Mouse (Mus musculus) thymus, postnatal 10 days (tissue): Measurements from ENCODE around the gene Vamp1.

ENCODE experiments used
- DNase-seq, 2 experiments: peaks; one replicate each; pipeline ENCODE4 v3.0.0; 2021; ENCODE audit warnings: low spot score in 2 of 2

Gene Vamp1

DNA sequence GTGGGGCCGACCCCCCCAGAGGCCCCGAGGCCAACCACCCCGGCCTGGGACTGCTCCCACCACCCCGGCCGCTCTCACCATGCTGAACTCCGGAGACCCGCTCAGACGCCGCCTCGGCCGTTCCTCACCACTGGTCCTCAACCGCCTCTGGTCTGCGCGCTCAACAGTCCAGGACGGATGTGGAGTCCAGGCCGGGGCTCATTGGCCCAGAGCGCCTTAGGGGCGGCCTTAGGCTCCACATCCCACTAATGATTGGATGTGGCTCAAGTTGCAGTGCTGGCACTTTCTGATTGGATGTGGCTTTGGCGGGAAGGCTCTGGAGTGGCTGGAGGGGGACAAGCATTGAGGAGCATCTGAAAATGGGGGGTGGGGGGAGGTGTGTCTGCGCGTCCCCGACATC is 70.5 kb downstream of the Vamp1 start, which contains the start of gene Tuba3a:
Gene Tuba3a, minus strand, starts transcription at position 153 of the 400 bp plus-strand sequence.
- no peak for DNase-seq

DNA sequence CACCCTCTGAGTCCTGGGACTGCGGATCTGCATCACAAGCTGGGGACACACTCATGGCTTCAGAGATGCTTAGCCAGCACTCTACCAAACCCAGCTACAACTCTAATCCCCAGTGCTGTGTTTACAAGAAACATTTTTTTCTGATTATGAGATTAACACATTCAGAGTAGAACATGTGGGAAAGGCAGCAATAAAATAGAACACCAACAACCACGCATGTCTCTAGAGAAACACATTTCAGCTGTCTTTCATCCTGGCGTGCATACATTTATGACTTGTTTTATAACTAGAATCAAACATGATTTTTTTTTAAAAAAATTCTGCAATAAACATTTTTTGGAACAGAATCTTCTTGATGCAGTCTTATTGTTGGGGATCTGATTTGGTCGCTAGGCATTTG is 71.6 kb downstream of the Vamp1 start:
- DNase-seq = no peak

DNA sequence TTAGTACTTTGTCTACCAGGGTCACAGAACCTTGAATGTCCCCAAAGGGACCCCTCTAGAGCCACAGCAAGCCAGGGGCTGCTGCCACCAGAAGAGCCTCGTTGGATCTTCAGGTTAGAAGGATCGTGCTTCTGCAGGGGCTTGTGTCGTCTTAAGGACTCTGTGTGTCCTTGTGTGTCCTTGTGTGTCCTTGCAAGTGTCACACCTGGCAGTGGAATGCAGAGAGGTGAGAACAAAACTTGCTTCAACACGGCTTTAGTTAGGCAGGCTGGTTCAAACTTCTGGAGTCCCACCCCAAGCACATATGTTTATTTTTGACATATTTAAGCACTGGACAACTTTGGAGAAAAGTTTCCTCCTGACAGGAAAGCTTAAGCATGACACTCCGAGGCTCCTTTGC is 73.4 kb downstream of the Vamp1 start:
- no peak for DNase-seq

DNA sequence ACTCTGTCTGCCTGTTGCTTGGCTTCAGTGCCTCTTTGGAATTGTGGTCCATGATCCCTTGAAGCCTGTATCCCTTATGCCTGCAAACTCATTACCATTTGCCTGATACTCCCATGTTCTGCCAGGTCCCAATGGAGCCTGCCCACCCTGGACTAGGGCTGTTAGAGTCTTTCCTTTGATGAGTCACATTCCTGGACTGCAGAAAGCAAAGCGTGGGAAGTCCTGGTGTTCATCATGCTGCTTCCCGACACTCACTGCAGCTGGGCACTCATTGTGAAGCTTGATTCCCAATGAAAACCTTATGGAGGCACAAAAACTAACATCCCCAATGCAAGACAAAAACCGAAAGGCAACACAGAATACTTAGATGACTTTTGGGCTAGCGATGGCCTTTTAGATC is 76.0 kb downstream of the Vamp1 start:
- no peak for DNase-seq

DNA sequence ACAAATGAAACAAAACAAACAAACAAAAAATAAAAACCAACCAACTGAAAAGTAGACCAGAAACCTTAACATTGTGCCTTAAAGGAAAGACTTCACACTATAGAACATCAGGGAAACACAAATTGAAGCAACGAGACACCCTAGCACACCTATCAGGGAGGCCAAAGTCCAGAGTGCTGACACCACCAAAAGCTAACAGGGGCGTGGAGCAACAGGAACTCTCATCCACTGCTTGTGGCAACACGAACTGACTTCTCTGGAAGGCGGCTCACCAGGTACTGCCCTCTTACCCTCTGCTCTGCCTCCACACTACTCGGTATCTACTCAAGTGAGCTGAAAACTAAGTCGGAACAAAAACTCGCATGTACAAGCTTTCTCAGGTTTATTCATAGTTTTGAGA is 76.9 kb downstream of the Vamp1 start:
- no peak for DNase-seq

DNA sequence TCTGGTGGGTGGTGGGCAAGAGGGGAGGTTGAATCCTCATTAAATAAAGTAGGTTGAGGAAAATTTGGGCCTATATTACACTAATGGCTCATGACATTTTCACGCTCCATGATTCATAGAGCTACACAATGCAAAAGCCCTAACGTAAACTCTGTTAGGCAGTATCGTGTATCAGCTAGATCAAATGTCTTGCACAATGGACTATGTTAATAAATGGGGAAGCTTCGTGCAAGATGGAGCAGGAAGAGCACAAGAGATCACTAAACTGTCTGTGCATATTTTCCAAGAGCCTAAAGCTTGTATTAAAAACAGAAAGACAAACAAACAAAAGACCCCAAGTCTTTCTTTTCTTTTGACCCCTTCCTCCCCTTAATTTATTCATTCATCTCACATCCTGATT is 78.7 kb downstream of the Vamp1 start:
- no peak for DNase-seq
